Mouse (Mus musculus) WW6 (cell line): ENCODE measurements around the gene Olfr124.

Experiments used
- DNase-seq: peaks from one replicate; pipeline ENCODE4 v3.0.0-alpha.2; 2013; ENCODE audit warnings: low read depth, low spot score

Gene Olfr124

GRCm38 (mm10) chr17:37799588-37799987 lies at the start of gene Olfr124:
Gene Olfr124, plus strand, starts transcription at chr17:37799888.
- DNase-seq = no peak

GRCm38 (mm10) chr17:37768307-37768706 lies 31.4 kb upstream of the Olfr124 start, which contains the start of gene Olfr122:
Gene Olfr122, plus strand, starts transcription at chr17:37768607.
- no peak for DNase-seq

DNA sequence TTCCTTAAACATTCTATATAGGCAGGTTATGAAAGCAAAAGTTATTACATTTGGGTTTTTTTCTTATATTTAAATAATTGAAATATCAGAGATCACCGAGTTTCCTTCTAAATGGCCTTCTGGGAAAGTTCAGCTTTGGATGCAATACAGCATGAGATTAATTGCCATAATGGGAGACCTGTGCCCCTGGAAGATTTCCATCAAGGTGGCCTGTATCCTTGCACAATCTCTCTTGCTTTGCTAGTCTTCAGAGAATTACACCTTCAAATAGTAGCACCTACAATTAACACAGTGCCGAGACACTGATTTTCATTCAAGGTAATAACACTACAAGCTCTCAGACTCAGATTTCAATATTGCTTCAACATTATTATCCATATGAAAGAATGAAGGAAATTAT lies 6.5 kb upstream of the Olfr124 start, which contains the start of gene Olfr123:
Olfr123 (plus strand) TSS at position 301 of the 400 bp plus-strand sequence.
- DNase-seq = no peak

- no peak for DNase-seq
Measured at GRCm38 (mm10) chr17:37832649-37833048, 33.0 kb downstream of the Olfr124 start, which contains the start of gene Olfr125. Gene Olfr125, plus strand, starts transcription at chr17:37832949.

- DNase-seq = no peak
Measured at GRCm38 (mm10) chr17:37847183-37847582, 47.5 kb downstream of the Olfr124 start, which contains the start of gene Olfr126. Gene Olfr126, plus strand, starts transcription at chr17:37847483.
